Mouse (Mus musculus): Measurements from ENCODE around the gene Mthfs. TPM values are rescaled to one million over a fixed set of nuclear protein-coding genes. Genes with fewer than 3 reads are reported as not detected.

Mthfs gene
- polyA plus RNA-seq, 1 experiment = 3.5 TPM

DNA sequence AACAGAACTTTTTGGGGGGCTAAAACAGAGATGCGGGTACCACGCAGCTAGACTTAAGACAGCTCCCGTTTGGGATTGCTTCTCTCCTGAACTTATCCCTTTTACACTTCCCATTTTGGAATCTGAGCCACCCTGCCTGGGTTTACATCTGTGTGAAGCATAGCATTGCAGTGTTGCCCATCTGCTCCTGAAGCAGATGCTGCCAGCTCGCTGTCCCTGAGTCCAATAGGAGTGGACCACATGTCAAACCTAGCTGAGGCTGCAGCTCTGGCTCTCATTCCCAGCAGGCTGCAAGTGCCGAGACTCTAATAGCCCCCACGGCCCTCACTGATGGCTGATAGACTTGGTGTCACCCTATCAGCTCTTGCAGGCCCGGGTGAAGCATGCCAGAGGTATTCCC lies 63.3 kb downstream of the Mthfs start:
- no peaks in the 10 kb centered on the region for H3K27me3 ChIP-seq (ENCODE audit: control insufficient read depth, insufficient read depth, low read length)
- no peak for TF ChIP-seq POLR2A (IDR thresholded peaks at IDR 0.05; ENCODE audit: control insufficient read depth, low read depth, low read length)
- TF ChIP-seq CTCF (IDR thresholded peaks at IDR 0.05; ENCODE audit: control insufficient read depth, insufficient read depth, insufficient replicate concordance, low read depth, low read length) = no peak
- H3K4me3 ChIP-seq (ENCODE audit: control insufficient read depth, low read depth, low read length) = no peak overlapping the region
- no peaks in the 10 kb centered on the region for H3K4me1 ChIP-seq (ENCODE audit: control insufficient read depth, insufficient read depth, low read length)
- H3K36me3 ChIP-seq (ENCODE audit: control insufficient read depth, insufficient read depth, low read length) = no peaks in the 10 kb centered on the region
- no peak overlapping the region for H3K27ac ChIP-seq (ENCODE audit: control insufficient read depth, insufficient read depth, low read depth, low read length)

DNA sequence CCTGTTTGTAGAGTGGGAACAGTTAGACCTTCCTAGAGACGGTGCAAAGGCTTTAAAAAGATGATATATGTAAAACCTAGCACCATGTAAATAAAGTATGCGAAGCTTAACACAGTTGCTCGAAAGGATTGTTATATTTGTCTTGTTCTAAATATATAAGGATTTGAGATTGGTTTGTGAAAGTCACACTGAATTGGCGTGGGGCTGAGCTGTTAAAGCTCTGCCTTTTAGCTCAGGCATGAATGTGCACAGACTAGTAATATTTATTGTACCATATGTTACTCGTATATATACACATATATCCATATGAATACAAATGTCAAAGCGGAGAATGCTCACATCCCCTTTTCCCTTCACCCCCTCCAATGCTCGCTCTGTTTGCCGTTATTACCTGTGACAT lies 67.7 kb downstream of the Mthfs start:
- Histone ChIP-seq H3K27ac (ENCODE audit: control insufficient read depth, insufficient read depth, low read depth, low read length) (no peak overlapping the region), H3K36me3 (ENCODE audit: control insufficient read depth, insufficient read depth, low read length) (no peaks in the 10 kb centered on the region), H3K4me1 (ENCODE audit: control insufficient read depth, insufficient read depth, low read length) (no peaks in the 10 kb centered on the region), H3K27me3 (ENCODE audit: control insufficient read depth, insufficient read depth, low read length) (no peaks in the 10 kb centered on the region), H3K4me3 (ENCODE audit: control insufficient read depth, low read depth, low read length) (no peak overlapping the region)
- TF ChIP-seq POLR2A (IDR thresholded peaks at IDR 0.05; ENCODE audit: control insufficient read depth, low read depth, low read length) (no peak), CTCF (IDR thresholded peaks at IDR 0.05; ENCODE audit: control insufficient read depth, insufficient read depth, insufficient replicate concordance, low read depth, low read length) (no peak)

DNA sequence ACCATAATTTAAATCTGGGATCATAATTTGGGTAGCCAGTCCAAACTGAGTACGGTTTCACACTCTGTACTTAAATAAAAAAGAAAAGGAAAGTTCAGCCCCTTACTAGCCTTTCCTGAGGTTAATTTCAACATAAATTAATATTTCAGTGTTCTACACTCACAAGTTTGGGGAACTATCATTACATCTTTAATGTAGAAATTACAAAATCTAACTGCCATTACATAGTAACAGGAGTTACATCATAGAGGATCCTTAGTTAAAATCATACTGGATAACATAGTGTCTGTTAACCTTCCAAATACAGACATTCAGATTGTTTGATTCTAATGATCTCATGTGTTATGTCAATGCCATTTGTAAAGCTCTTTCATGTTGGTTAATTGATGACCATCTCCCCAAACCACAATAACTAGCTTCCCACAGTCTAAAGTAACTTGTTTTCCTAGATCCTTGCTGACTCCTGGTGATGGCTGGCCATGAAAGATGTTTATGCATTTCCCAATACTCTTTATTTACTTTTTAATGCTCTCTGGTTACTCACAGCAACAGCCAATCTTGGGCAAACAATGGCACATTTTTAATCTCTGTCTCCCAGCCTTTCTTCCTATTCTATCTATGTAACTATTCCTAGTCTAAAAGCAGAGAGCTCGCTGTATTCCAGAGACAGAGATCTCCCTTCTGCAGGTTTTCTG lies 72.0 kb downstream of the Mthfs start:
- TF ChIP-seq POLR2A (IDR thresholded peaks at IDR 0.05; ENCODE audit: control insufficient read depth, low read depth, low read length) (no peak), CTCF (IDR thresholded peaks at IDR 0.05; ENCODE audit: control insufficient read depth, insufficient read depth, insufficient replicate concordance, low read depth, low read length) (no peak)

DNA sequence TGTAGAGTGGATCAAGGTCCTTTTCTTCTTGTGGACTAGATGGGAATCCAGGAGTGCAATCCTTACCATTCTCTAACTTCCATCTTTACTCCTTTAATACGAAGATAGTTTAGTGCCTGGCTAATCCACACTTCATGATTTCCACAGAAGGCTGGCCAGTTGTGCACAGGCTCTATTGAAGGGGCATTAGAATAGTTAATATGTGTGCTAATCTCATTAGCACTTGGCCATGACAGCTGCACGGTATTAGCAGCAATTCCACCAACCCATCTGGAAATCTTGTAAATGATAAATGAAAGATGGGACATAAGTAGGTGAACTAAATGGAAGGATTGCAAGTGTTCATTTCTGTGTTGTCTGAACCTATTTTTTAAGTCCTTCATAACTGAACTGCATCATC lies 77.6 kb downstream of the Mthfs start:
- TF ChIP-seq POLR2A (IDR thresholded peaks at IDR 0.05; ENCODE audit: control insufficient read depth, low read depth, low read length) (no peak), CTCF (IDR thresholded peaks at IDR 0.05; ENCODE audit: control insufficient read depth, insufficient read depth, insufficient replicate concordance, low read depth, low read length) (no peak)
- H3K27ac ChIP-seq (ENCODE audit: control insufficient read depth, insufficient read depth, low read depth, low read length) = no peak overlapping the region
- no peaks in the 10 kb centered on the region for H3K36me3 ChIP-seq (ENCODE audit: control insufficient read depth, insufficient read depth, low read length)
- H3K4me1 ChIP-seq (ENCODE audit: control insufficient read depth, insufficient read depth, low read length) = no peaks in the 10 kb centered on the region
- no peaks in the 10 kb centered on the region for H3K27me3 ChIP-seq (ENCODE audit: control insufficient read depth, insufficient read depth, low read length)
- H3K4me3 ChIP-seq (ENCODE audit: control insufficient read depth, low read depth, low read length) = no peak overlapping the region

More for the DNA sequence above, 72.0 kb downstream of the Mthfs start:
- Histone ChIP-seq H3K4me3 (ENCODE audit: control insufficient read depth, low read depth, low read length) (no peak overlapping the region), H3K27me3 (ENCODE audit: control insufficient read depth, insufficient read depth, low read length) (no peaks in the 10 kb centered on the region), H3K36me3 (ENCODE audit: control insufficient read depth, insufficient read depth, low read length) (no peaks in the 10 kb centered on the region), H3K4me1 (ENCODE audit: control insufficient read depth, insufficient read depth, low read length) (no peaks in the 10 kb centered on the region), H3K27ac (ENCODE audit: control insufficient read depth, insufficient read depth, low read depth, low read length) (no peak overlapping the region)

DNA sequence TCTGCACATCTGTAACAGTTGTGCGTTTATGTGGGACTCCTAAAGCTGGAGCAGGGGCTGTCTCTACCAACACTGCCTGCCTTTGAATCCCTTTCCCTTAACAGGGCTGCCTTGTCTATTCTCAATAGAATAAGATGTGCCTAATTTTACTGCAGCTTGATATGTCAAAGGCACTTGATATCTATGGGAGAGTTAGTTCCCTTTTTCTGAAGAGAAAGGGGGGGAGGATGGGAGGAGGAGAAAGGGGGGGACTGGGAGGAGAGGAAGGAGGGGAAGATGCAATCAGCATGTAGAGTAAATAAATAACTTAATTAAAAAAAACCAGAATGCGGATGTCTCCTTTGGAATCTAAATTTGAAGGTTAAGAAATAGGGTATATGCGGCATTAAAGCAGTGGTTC lies 82.9 kb downstream of the Mthfs start:
- Histone ChIP-seq H3K4me3 (ENCODE audit: control insufficient read depth, low read depth, low read length) (no peak overlapping the region), H3K27me3 (ENCODE audit: control insufficient read depth, insufficient read depth, low read length) (no peaks in the 10 kb centered on the region), H3K4me1 (ENCODE audit: control insufficient read depth, insufficient read depth, low read length) (no peaks in the 10 kb centered on the region), H3K36me3 (ENCODE audit: control insufficient read depth, insufficient read depth, low read length) (no peaks in the 10 kb centered on the region), H3K27ac (ENCODE audit: control insufficient read depth, insufficient read depth, low read depth, low read length) (no peak overlapping the region)
- TF ChIP-seq POLR2A (IDR thresholded peaks at IDR 0.05; ENCODE audit: control insufficient read depth, low read depth, low read length) = no peak
- no peak for TF ChIP-seq CTCF (IDR thresholded peaks at IDR 0.05; ENCODE audit: control insufficient read depth, insufficient read depth, insufficient replicate concordance, low read depth, low read length)

DNA sequence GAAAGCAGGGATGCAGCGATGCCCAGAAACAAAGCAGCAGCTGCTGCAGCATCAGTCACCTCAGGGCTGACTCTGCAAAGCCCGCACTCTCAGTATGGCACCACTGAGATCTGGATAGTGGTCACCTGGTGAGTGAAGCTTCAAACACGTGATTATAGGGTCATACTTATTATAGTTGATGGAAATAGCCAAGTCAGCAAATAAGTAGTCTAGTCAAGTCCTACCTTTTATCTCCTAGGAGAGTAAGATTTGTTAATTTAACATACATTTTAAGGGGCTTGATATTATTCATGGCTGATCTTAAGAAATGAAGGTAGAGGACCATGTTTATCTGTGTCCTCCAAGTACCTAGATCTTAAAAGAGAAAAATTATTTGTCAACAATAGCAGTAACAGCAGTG lies 83.6 kb downstream of the Mthfs start:
- Histone ChIP-seq H3K27ac (ENCODE audit: control insufficient read depth, insufficient read depth, low read depth, low read length) (no peak overlapping the region), H3K36me3 (ENCODE audit: control insufficient read depth, insufficient read depth, low read length) (no peaks in the 10 kb centered on the region), H3K4me1 (ENCODE audit: control insufficient read depth, insufficient read depth, low read length) (no peaks in the 10 kb centered on the region), H3K4me3 (ENCODE audit: control insufficient read depth, low read depth, low read length) (no peak overlapping the region), H3K27me3 (ENCODE audit: control insufficient read depth, insufficient read depth, low read length) (no peaks in the 10 kb centered on the region)
- no peak for TF ChIP-seq CTCF (IDR thresholded peaks at IDR 0.05; ENCODE audit: control insufficient read depth, insufficient read depth, insufficient replicate concordance, low read depth, low read length)
- TF ChIP-seq POLR2A (IDR thresholded peaks at IDR 0.05; ENCODE audit: control insufficient read depth, low read depth, low read length) = no peak

DNA sequence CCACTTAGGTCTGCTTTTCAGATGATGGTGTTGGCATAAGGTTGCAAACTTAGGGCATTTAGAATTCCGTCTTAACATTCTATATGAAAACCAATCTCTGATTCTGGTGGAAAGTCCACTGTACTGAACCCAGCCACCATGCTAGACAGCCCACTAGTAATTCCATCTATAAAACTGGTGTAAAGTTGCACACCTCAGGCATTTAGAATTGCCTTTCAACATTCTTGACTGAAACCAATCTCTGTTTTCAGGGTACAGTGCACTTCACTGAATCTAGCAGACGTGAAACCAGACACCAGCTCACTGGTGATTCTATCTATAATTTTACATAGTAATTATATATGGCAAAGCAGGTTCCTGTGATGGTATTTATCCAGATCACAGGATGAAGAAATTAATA lies 95.2 kb downstream of the Mthfs start:
- TF ChIP-seq CTCF (IDR thresholded peaks at IDR 0.05; ENCODE audit: control insufficient read depth, insufficient read depth, insufficient replicate concordance, low read depth, low read length) = no peak
- no peak for TF ChIP-seq POLR2A (IDR thresholded peaks at IDR 0.05; ENCODE audit: control insufficient read depth, low read depth, low read length)
- H3K36me3 ChIP-seq (ENCODE audit: control insufficient read depth, insufficient read depth, low read length) = no peaks in the 10 kb centered on the region

More for the DNA sequence above, 95.2 kb downstream of the Mthfs start:
- H3K4me3 ChIP-seq (ENCODE audit: control insufficient read depth, low read depth, low read length) = no peak overlapping the region
- no peak overlapping the region for H3K27ac ChIP-seq (ENCODE audit: control insufficient read depth, insufficient read depth, low read depth, low read length)
- no peaks in the 10 kb centered on the region for H3K27me3 ChIP-seq (ENCODE audit: control insufficient read depth, insufficient read depth, low read length)
- H3K4me1 ChIP-seq (ENCODE audit: control insufficient read depth, insufficient read depth, low read length) = no peaks in the 10 kb centered on the region

Measured in testis, adult 2 months (tissue).